Mouse (Mus musculus): Measurements from ENCODE around the gene Degs2. TPM values are rescaled to one million over a fixed set of nuclear protein-coding genes. Genes with fewer than 3 reads are reported as not detected.

The Degs2 gene
- total RNA-seq, 2 experiments from 2014 or later: not detected

DNA sequence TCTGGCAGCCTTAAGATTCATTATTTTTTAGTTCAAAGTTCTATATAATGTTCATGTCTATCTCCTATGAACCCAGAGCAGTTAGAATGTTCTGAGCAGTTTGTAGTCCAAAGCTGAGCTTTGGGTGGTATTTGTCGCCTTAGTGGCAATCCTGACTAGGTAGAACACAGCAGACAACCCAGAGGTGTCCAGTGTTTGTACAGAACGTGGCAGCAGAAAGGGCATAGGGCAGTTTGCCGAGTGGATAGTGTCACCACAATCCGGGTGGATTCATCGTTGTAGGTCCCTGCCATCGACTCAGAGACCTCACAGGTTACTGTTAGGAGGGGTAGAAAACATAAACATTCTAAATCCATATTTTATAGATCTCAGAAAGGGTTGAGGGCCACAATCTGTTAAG is 3.4 kb upstream of the Degs2 start:
- ATAC-seq (replicated peaks; ENCODE audit: low FRiP score, poor library complexity, severe bottlenecking): no peak

DNA sequence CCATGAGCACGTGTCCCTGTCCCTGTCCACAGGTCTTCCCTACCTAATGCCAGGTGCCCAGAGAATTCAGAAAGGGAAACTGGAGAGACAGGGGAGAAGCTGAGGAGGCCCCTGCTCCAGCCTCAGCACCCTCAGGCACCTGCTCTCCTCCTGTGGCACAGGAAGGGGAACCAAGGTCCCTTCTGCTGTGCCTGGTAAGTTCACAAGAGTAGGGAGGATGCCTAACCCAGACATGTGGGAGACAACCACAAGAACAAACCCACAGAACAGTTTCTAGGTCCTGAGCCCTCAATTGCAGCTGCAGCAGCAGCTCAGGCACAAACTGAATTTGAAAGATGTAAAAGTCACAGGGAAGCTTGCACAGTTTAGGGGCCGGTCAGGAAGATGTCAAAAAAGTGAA is 894 bp downstream of the Degs2 start:
- ATAC-seq (replicated peaks; ENCODE audit: low FRiP score, poor library complexity, severe bottlenecking): no peak

DNA sequence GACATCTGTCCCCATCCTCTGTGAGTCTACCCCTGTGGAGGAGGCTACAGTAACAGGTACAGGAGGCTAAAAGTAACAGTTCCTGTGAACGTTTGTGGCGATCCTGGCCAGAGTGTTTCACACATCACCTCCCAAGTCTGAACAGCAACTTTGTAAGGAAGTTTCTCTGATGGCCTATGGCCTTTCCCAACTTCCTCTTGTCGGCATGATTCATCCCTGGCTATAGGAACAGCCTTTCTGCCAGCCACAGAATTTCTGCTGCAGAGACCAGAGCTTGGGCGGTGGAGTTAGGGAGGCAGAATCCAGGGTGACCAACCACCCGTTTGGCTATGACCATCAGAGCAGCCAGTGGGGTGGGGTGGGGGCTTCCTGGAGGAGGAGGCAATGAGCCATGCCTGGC is 2.1 kb downstream of the Degs2 start:
- no peak for ATAC-seq (replicated peaks; ENCODE audit: low FRiP score, poor library complexity, severe bottlenecking)

GRCm38 (mm10) chr12:108699576-108699975 is 2.5 kb downstream of the Degs2 start:
- ATAC-seq (replicated peaks; ENCODE audit: low FRiP score, poor library complexity, severe bottlenecking): no peak

DNA sequence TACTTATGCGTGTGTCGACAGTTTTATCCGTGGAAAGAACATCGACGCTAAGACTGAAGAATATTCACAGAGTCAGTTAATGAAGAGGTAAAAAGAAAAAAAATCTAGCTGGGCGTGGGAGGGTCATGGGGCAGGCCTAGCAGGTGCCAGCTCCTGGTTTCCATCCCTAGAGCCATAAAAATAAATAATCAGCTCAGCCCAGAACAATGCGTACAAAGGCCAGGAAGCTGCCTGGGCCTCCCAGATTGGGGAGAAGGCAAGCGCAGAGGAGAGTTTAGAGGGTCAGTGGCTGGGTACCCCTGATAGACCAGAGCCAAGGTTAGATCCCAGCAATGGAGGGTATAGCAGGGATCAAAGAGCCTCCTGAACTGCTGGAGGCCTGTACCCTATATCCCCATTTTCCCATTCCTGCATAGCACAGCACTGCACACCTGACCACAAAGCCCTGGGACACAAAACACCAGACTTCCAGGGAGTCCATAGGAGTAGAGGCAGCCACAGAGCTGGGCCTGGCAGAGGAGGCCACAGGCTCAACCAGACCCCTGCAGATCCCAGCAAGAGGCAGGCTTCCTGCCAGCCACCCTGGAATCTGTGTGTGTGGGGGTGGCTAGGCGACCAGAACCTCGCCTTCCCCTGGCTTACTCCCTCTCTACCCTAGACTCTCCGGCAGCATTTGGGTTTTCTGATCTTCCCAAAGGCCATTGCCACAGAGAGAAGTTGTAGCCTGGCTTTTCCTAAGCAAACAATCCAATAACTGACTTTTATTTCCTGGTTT is 3.2 kb downstream of the Degs2 start:
- ATAC-seq (replicated peaks; ENCODE audit: low FRiP score, poor library complexity, severe bottlenecking): no peak

DNA sequence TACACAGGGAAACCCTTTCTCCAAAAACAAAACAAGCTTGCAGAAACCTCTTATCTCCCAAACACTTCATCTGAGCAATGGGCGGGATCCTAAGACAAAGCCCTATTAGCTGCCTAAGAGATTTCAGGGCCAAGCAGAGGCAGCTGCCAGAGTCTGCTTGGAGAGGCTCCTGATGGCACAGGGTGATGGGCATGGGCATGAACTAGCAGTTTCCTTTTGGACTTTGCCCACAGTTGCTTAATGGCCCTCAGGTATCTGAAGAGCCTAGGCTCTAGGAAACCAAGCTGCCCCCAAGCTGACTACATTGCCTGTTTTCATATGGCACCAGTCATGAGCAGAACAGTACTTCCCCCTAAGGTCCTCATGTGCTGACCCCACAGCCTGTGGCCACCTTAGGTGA is 7.9 kb downstream of the Degs2 start:
- no peak for ATAC-seq (replicated peaks; ENCODE audit: low FRiP score, poor library complexity, severe bottlenecking)

DNA sequence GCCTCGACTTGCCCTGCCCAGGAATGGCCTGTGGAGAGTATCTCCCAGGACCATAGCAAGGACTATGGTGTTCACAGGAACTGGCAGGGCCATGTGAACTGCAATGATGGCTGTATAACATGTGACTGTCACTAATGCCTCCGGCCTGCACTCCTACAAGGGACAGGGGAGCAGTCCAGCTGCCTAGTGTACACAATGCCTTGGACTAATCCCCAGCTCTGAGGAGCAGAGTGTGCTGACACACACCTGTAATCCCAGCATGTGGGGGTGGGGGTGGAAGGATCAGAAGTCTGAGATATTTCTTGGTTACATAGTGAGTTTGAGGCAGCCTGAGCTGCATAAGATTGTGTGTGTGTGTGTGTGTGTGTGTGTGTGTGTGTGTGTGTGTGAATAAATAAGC is 8.5 kb downstream of the Degs2 start:
- no peak for ATAC-seq (replicated peaks; ENCODE audit: low FRiP score, poor library complexity, severe bottlenecking)

DNA sequence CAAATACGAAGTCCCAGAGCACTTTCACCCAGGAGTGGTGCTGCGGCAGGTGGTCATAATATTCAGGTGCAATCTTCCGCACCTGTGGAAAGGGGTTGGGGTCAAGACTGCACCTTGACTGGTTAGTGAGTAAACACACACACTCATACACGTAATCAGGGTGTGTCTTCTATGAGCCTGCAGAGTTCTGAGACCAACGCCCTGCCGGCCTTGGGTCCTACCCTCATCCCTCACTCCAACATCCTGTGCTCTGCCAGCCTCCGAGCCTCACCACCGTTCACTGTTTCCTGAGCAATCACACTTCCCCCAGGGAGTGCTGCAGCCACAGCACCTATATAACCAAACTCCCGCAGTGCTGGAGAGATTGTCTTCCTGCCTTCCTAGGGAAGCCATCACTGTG is 11.6 kb downstream of the Degs2 start:
- no peak for ATAC-seq (replicated peaks; ENCODE audit: low FRiP score, poor library complexity, severe bottlenecking)

DNA sequence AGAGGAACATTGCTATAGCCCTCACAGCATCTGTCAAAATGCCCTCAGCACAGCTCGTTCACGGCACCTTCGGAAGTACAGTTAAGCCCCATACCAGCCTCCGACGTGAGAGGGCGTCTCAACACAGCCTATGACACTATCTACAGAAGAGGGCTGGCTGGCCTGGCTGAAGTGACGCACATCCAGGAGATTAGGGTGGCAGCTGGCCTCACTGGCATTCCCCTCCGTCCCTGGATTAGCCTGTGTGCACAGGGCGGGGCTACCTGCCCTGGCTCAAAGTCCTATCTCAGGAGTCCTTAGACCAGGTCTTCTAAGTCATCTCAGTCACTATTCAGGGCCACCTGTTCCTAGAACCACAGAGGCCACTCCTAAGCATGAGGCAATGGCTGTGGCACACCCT is 12.9 kb downstream of the Degs2 start:
- no peak for ATAC-seq (replicated peaks; ENCODE audit: low FRiP score, poor library complexity, severe bottlenecking)

DNA sequence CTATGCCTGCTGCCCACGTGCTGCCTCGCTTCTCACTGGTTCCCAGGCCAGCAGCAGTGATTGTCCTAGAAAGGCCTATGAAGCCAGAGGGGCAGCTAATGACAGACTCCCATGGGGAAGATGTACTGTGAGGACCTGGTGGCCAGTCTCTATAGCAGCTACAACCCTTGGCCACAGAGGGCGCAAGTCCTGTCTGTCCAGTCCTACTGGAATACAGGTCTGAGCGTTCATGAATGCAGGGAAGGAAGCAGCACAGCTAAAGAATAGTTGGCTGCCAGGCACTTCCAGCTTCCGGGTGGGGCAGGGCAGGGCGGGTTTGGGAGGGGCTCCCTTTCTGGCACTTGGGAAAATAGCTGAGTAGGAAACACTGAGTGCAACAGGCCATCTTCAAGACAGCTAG is 15.2 kb downstream of the Degs2 start:
- ATAC-seq (replicated peaks; ENCODE audit: low FRiP score, poor library complexity, severe bottlenecking): no peak

- ATAC-seq (replicated peaks; ENCODE audit: low FRiP score, poor library complexity, severe bottlenecking): no peak
Observed at GRCm38 (mm10) chr12:108686463-108686862, 15.7 kb downstream of the Degs2 start.

DNA sequence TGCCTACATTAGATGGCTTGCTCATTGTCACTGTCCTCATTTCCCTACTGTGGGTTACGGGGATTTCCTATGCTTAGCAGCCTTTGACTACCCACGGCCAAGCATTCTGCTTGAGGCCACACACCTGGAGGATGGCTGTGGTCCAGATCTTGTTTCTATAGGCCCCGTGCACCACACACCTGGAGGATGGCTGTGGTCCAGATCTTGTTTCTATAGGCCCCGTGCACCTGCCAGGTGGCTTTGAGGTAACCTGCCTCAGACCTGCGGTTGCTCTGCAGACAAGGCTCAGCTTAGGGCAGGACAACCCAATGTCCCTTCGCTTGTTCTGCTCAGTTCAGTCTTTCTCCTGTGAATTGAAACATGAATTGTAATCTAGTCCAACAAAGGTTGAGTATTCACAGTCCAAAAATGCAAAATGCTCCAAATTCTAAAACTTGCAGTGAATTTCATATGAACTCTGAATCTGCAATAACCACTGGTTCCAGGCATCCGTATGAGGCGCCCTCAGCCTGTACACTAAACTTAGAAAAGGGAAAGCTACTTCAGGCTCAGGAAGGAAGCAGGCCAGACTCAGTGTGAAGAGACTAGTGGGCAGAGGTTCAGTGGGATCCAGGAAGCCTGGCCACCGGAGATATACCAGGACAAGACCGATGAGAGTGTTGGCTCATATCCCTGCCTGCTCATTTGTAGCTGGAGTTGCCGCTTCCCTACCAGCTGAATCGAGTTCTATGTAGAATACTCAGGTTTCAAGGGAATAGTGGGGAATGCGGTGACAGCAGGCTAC is 19.7 kb downstream of the Degs2 start:
- ATAC-seq (replicated peaks; ENCODE audit: low FRiP score, poor library complexity, severe bottlenecking): no peak

GRCm38 (mm10) chr12:108680861-108681260 is 21.3 kb downstream of the Degs2 start:
- ATAC-seq (replicated peaks; ENCODE audit: low FRiP score, poor library complexity, severe bottlenecking): no peak

DNA sequence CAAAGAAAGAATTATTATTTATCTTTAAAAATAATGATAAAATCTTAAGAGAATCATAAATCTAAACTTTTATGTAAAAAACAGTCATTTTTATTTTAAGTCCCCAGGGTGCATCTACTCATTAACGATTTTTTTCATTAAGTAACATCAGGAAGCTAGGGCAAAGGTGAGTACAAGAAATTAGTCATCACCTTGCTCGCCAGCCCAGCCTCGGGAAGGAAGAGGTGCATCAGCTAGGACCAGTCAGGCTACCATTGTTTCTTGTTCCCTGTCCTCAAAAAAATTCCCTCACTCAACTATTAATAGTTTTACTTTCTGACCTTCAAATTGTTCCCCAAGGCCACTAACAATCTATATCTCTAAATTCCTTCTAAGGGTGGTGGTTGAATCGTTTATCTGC is 23.7 kb downstream of the Degs2 start:
- no peak for ATAC-seq (replicated peaks; ENCODE audit: low FRiP score, poor library complexity, severe bottlenecking)

DNA sequence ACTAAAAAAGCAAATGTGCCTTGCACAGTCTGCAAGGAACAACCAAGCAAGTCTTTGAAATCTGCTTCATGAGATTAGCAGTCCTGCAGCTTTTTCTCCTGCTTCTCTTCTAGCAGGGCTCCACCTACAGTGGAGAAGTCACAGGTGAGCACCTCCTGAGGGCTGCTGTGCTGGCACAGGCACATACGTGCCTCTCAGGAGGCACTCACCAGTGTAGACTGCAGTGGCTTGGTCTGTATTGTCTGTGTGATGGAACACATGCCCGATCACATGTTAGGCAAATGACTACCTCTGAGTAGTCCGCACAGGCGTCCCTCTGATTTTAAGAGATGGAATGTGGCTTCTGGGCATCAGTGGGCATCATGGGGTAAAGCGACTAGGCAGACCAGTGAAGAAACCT is 25.0 kb downstream of the Degs2 start:
- ATAC-seq (replicated peaks; ENCODE audit: low FRiP score, poor library complexity, severe bottlenecking): no peak

- no peak for ATAC-seq (replicated peaks; ENCODE audit: low FRiP score, poor library complexity, severe bottlenecking)
Observed at GRCm38 (mm10) chr12:108675614-108676401, 26.3 kb downstream of the Degs2 start.

- ATAC-seq (replicated peaks; ENCODE audit: low FRiP score, poor library complexity, severe bottlenecking): no peak
Observed at GRCm38 (mm10) chr12:108674916-108675315, 27.2 kb downstream of the Degs2 start.

GRCm38 (mm10) chr12:108674502-108674901 is 27.6 kb downstream of the Degs2 start:
- no peak for ATAC-seq (replicated peaks; ENCODE audit: low FRiP score, poor library complexity, severe bottlenecking)

- ATAC-seq (replicated peaks; ENCODE audit: low FRiP score, poor library complexity, severe bottlenecking): no peak
Observed at GRCm38 (mm10) chr12:108673546-108673945, 28.6 kb downstream of the Degs2 start.

DNA sequence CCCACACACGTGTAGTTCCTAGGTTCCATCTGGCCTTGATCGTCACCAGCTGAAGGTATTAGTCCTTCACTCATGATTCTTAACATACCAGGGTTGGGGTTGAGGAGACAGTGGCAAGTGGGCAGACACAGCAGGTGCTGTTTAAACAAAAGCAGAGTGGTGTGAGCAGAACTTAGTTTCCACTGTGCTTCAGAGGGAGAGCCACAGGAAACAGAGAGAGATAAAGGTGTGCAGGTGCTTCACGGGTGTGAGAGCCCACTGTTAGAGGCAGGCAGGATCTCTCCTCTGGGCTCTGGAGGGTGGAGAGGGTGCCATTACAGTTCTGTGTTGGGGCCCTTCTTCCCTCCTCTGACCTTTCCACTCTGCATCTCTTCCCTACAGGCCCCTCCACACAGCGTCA is 29.2 kb downstream of the Degs2 start:
- ATAC-seq (replicated peaks; ENCODE audit: low FRiP score, poor library complexity, severe bottlenecking): no peak

DNA sequence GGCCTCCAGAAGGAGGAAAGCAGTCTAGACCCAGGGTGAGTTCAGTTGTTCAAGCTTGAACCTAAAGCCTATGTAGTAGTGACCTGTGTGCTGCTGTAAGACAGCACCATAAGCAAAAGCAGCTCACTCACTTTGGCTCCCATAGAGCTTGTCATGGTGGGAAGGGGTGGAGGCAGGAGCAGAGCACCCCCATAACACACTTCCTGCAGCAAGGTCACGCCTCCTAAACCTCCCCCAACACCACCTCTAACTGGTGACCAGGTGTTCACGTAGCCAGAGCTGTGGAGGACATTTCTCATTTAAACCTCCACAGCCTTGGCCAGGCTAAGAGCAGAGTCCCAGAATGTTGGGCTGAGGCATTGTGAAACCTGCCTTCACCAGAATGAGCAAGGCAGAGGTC is 30.6 kb downstream of the Degs2 start:
- ATAC-seq (replicated peaks; ENCODE audit: low FRiP score, poor library complexity, severe bottlenecking): no peak
